Mouse (Mus musculus) WW6 (cell line): ENCODE measurements around the gene Slc25a35.
A peak's percentile ranks its signal among the peaks of the same experiment; 100 is the strongest.
"Not testable (repeated sequence)": the region's sequence is repeated elsewhere in the genome, so short reads cannot be mapped to it uniquely, and the experiment has no call there.

Experiments used
- DNase-seq: peaks from one replicate; pipeline ENCODE4 v3.0.0-alpha.2; 2013; ENCODE audit warnings: low read depth, low spot score

The Slc25a35 gene

GRCm38 (mm10) chr11:68961596-68961995, 6.3 kb upstream of the Slc25a35 start:
- no peak for DNase-seq

- not testable (repeated sequence) for DNase-seq
Observed at GRCm38 (mm10) chr11:68962159-68962558, 5.8 kb upstream of the Slc25a35 start.

- no peak for DNase-seq
Observed at GRCm38 (mm10) chr11:68963405-68963804, 4.5 kb upstream of the Slc25a35 start.

DNA sequence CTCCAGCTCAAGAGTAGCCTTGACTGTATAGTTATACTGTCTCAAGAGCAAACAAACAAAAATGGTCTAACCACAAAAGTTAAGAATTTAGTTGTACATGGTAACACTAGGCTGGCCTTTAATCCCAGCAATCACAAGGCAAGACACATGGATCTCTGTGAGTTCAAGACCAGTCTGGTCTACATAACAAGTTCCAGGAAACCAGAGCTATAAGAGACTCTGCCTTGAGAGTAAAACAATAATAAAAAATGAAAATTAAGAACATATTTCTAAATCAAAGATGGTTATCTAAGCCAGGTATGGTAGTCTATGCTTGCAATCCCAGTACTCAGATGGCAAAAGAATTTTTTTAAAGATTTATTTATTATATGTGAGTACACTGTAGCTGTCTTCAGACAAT, 2.9 kb upstream of the Slc25a35 start:
- DNase-seq: no peak

DNA sequence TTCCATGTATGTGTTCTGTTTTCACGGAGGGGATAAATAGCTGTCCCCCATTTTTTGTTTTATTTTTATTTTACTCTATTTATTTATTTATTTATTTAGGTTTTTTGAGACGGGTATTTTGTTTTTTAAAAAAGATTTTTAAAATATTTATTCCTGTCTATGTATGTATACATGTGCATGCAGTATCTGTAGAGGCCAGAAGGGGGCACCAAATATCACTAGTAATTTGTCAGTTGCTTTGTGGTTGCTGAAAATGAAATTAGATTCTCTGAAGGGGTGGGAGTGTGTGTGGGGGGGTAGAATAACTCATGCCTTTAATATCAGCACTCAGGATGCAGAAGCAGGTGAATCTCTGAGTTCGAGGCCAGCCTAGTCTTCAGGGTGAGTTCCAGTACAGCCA, 2.1 kb upstream of the Slc25a35 start:
- no peak for DNase-seq

DNA sequence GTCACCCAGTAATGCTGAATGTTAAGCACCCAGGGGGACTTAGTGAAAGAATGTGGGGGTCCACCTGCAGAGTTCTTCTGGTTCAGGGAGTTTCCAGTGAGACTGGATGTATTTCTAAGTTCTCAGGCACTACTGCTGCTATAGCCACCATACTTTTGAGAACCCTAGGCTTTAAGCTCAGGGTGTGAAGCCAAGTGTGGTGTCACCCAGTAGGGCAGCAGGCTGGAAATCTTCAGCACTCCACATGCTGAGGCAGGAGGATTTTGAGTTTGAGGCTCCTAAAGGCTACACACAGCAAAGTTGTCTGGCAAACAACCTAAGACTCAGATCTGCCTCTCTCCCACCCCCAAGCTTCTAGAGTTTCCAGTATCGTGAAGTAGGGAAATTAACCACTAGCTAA, 1.4 kb upstream of the Slc25a35 start:
- no peak for DNase-seq

GRCm38 (mm10) chr11:68968752-68969151, 821 bp downstream of the Slc25a35 start:
- no peak for DNase-seq

DNA sequence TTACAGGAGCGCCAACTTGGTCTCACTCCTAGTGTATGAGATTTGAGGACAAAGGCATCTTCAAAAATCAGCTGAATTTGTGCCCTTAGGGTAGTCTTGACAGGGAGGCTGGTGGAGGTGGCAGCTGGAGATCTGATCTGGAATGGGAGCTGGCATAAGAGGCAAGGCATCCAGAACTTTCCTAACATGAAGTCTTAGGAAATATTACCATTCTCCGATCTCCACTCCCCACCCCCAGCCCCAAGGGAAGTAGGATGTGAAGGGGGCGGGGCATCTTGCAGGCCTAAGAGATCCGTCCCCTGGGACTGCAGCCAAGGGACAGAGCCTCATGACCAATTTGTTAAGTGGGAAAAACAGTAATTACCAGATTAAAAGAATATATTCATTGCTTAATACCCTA, 2.3 kb downstream of the Slc25a35 start:
- DNase-seq: no peak

- DNase-seq: peak; percentile 87
Observed at GRCm38 (mm10) chr11:68973250-68974058, 5.5 kb downstream of the Slc25a35 start.

DNA sequence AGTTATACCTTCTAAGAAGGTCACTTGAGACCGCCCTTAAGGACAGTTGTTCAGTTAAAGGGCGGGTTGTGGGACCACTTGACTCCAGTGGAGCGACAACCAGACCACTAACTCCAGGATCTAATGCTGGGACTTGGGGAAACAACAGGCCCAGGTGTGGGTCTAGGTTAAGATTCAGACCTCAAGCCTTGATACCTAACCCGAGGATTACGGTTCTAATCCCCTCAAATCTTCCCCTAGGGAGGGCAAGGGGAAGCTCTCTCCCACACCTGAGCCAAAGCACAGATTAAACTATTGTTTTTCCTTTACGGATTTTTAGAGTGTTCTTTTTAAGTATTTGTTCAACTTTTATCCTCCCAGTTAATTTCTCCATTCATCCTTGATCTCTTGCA, 6.1 kb downstream of the Slc25a35 start:
- DNase-seq: no peak

DNA sequence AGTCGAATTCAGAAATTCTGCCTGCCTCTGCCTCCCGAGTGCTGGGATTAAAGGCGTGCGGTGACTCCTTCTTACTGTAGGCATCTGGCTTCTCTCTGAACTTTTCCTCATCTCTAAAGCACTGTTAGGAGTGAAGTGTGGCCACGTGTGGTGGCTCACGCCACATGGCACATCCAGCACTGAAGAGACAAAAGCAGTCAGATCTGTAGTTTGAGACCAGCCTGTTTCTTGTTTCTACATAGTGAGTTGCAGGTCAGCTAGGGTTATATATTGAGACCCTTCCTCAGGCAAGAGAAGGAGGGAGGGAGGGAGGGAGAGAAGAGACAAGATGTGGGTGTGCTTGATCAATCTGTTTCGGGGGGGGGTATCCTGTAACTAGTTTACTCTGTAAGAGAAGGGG, 7.2 kb downstream of the Slc25a35 start, which contains the start of gene Rangrf:
Gene Rangrf, minus strand, starts transcription at position 101 of the 400 bp plus-strand sequence.
- no peak for DNase-seq

GRCm38 (mm10) chr11:68975601-68976000, 7.7 kb downstream of the Slc25a35 start:
- DNase-seq: no peak

DNA sequence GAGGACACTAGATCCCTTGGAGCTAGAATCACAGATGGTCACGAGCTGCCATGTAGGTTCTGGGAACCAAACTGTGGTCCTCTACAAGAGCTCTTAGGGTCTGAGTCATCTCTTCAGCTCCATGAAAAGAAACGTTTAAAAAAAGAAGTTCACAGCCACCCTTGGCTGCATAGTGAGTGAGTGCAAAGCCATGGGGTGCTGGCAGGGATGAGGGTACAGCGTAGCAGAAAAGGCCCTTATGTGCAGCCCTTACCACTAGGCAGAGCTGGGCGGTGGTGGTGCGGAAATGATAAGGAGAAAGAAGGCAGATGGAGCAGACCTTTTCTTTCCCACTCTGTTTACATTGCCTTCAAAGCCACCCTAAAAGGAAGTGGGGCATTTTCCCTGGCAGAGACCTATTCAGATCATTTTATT, 11.4 kb downstream of the Slc25a35 start:
- DNase-seq: no peak

GRCm38 (mm10) chr11:68980919-68981318, 13.0 kb downstream of the Slc25a35 start:
- no peak for DNase-seq

DNA sequence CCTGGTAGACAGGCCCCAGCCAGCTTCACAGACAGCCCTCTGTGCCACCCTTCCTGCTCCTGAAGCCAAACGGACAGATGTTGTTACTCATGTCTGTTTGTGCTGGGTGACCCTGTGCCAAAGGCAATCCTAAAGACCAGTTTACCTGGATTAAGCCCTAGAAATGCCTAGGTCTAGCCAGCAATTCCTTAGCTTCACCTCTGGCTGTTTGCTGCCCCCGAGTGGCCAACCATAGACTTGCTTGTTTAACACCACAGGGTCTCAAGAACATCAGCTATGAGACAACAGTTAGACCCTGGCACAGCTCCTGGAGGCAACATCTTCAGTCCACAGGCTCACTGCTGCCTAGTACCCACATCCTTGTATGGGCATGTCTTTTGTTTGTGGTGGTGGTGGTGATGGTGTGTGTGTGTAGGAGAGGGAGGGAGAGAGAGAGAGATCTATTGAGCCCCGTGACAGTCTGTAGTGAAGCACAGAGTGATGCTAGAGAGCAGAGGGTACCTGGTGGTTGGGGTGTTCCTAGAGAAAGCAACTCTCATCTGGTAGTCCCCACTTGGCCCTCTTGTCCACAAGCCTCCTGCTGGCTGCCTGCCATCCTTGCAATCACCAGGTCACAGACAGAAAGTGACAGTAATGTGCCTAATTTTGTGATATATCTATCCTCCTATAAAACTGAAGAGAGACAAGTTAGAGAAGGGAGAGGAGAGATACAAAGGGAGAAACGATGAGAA, 14.9 kb downstream of the Slc25a35 start:
- peak; percentile 71 for DNase-seq

GRCm38 (mm10) chr11:68987365-68987882, 19.5 kb downstream of the Slc25a35 start:
- no peak for DNase-seq

- DNase-seq: no peak
Observed at GRCm38 (mm10) chr11:68988341-68988740, 20.4 kb downstream of the Slc25a35 start.

DNA sequence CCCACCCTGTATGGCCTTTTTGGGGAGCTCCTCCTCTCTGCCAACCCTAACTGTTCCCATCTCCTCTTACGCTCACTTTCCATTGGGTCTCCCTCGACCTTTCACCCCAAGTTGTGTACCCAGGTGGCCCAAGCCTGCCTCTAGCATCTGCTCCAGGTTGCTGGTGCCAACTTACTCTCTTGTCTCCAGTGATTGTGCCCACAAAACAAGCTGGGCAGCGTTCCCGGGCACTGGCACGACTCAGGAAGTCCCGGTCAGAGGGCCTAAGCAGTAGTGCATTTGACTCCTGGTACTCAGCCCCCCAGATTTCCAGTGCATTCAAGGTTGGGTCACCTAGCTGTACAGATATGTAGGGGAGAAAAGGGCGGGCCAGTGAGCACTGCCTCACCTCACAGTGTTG, 25.2 kb downstream of the Slc25a35 start:
- DNase-seq: no peak

DNA sequence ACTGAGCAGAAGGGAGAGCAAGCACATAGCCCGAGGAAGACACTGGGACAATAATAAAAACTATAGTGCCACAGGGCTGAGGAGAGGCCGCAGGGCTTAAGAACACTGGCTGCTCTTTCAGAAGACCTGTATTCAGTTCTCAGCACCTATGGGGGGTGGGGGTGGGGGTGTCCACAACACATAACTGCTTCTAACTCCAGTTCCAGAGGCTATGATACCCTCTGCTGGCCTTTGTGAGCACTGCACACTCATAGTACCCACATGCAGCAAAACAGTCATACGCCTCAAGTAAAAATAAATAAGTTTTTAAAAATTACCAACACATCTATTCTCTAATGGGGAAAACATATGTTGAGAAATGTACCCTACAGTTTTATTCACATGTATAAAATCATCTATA, 26.4 kb downstream of the Slc25a35 start:
- no peak for DNase-seq

DNA sequence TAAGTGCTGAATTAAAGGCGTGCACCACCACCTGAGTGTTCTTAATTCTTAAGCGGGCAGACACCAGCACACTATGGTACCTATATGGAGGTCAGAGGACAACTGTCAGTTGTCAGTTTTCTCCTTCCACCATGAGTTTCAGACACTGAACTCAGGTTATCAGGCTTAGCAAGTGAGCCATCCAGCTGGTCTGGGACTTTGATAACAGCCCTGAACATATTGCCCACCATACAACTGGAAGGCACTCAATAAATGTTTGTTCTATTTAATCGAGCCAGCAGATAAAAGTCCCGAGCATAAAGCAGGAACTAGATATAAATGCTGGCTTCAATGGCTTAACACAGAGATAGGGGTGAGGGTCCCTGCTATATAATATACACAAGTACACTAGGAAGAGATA, 29.1 kb downstream of the Slc25a35 start:
- DNase-seq: no peak

DNA sequence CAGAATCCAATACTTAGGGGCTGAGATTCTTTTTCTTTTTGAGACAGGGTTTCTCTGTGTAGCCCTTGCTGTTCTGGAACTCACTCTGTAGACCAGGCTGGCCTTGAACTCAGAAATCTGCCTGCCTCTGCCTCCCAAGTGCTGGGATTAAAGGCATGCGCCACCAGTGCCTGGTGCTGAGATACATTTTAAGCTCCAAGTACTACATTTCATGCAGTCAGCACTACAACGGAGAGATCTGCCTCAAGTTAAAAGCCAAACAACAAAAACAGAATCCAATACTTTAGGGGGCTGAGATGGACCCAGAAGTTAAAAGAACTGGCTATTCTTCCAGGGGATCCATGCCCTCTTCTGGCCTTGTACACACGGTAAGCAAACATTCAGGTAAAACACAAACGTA, 34.9 kb downstream of the Slc25a35 start:
- DNase-seq: not testable (repeated sequence)

DNA sequence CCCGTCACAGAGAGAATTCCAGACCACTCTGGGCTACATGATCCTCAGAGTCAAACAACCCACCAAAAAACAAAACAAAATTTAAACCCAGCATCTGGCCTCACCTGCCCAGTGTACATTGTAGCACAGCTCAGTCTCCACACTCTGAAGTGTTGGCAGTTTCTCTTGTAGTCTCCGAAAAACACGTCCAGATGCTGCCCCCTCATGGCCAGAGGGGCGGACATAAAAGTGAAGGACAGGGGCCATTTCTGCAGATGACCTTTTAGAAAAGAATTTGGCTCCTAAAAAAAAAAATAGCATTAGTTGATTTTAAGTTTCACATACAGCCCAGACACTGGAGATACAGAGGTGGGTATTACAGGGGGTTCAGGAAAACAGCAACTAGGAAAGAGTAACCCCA, 35.7 kb downstream of the Slc25a35 start:
- no peak for DNase-seq

DNA sequence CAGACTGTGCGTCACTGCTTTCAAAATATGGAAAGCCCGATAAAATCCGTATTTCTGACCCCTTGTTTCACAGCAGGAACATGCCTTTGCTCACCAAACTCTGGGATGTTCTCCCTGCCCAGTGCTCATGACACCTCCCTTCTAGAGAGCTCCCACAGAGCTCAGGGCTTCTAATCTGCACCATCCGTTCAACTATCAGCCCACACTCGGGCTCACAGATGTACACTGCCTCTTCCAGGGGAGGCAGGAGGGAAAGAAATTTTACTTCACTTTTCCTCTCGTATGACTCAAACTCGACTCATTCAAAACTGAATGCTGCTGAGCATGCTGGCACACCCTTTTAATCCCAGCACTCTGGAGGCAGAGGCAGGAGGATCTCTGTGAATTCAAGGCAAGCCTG, 37.3 kb downstream of the Slc25a35 start:
- no peak for DNase-seq
